Mouse (Mus musculus): Measurements from ENCODE around the gene Tbxa2r. TPM values are rescaled to one million over a fixed set of nuclear protein-coding genes. Genes with fewer than 3 reads are reported as not detected.

Gene Tbxa2r
- total RNA-seq, 2 experiments from 2014 or later = 5.5 to 5.6 TPM

DNA sequence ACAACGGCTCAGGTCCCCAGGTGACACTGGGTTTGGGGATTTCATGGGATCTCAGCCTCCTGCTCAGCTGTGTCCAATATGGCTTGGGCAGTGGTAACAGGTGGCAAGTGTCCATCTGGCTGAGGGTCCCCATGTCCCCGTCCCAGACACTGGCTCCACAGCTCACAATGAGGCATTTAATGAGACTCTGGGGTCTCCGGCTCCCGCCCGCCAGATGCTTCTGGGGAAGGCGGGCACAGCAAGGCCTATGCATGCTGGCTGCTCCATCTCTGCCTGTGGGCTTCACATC is 38.6 kb downstream of the Tbxa2r start:
- no peak for DNase-seq

DNA sequence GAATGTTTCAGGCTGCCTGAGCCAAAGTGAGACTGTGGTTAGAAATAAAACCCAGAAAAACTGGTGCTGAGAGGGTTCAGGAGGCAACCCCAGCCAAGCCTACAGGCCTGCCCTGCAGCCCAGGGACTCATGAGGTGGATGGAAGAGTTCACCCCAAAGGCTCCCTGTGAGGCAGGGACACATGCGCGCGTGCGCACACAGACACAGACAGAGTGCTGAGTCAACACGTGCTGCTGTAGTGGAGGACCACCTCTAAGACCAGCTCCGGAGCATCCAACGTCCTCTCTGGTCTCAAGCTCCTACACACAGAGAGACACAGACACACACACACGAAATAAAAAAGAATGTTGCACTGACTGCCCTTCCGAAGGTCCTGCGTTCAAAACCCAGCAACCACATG is 46.8 kb downstream of the Tbxa2r start:
- no peak for DNase-seq

DNA sequence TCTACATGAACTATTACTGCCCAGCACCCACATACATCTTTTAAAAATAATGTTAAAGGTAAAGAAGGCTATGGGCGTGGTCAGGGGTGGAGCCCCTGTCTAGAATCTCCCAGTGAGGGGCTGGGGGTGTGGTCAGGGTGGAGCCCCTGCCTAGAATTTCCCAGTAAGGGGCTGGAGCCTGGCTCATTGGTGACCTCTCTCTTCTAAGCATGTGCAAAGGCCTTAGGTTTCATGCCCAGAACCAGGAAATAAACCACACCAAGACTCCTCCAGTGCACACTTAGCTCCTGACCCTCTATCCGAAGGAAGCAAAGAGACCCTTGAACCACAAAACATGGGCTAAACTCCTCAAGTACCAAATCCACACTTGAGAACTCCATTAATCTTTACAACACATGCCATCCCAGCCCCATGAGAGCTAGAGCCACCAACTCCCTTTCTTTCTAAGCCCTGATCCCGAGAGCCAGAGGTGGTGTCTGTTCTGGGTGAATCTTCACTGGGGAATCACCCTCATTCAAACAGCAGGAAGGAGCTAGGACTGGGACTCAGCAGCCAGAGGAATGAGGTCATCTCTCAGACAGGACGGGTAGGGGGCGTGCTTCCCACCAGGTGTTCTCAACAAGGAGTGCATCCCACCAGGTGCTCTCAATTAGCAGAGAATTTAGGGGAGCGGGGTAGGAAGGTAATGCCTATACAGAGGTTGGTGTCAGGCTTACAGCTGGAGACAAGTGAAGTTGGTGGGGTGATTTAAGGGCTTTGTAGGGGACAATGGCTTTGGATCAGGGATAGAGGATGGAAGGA is 48.2 kb downstream of the Tbxa2r start:
- no peak for DNase-seq

DNA sequence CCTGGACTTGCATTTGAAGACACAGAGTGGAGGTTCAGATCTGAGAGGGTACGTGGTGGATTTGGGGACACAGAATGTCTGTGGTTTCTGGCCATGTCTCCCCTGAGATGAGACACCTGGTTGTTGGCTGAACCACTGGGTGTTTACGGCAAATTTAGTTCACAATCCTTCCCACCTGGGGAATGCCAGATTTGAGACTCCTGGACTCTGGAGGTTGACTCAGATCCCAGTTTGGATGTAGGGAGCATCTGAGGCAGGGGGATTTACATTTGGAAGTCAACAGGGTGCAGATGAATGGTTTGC is 48.8 kb downstream of the Tbxa2r start:
- DNase-seq = no peak

DNA sequence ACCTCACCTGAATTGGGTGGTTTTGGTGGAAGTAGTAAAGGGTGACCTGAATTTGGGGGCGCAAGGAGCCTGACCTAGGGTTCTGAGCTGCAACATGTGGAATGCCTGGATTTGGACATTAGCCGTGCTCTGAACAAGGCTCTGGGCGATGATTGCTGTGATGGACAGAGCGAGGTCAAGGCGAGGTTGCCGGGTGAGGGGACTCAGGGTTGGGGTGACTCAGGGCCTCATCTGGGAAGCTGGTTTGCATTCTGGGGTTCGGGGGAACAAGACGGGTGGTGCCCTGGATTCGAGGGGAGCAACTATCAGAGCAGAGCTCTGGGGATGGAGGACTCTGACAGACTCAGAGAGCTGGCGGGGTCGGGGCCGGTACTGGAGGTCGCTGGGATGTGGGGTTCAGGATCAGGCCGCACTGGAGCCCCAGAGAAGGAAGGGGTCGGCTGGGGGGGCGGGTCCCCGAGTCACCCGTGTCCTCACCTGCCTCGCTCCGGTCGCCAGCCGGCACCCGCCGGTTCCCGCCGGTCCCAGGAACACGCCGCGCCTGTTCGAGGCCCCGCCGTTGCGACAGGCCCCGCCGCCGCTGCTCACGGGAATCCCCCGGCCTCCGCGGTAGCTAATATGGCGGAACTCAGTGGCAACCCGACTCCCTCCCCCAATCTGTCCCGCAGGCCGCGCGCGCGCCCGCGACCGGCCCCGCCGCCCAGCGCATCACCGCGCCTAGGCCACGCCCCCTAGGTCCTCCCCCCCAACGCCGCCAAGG is 49.4 kb downstream of the Tbxa2r start, which contains the start of gene Fzr1:
Gene Fzr1 (minus strand): TSS at position 724 of the 760 bp plus-strand sequence.
- DNase-seq = no peak

DNA sequence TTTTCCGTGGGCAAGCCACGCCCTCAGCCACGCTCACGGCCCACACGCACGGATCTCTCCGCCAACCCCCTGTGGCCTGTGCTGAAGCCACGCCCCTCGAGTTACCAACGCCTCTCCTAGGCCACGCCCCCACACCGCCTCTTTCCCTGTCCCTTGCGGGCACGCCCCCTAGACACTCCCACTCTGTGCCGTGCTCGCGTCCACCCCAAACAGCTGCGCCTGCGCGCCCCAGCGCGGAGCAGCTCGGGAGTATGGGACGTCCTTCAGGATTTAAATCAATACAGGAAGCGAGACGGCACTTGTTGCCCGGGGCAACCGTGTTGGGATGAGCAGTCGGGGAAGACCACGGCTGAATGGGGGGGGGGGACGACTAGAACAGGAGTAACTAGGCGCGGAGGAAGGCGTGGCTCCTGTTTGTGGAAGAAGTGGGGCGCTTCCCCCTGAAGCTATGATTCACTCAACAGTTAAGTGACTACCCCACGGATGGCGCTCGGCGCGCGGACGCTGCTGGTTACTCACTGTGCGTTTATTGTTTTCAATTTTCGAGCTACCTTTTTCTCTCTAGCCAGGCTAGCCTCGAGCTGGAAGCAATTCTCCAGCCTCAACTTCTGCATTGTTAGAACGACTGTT is 50.1 kb downstream of the Tbxa2r start:
- peak; percentile 100 for DNase-seq

DNA sequence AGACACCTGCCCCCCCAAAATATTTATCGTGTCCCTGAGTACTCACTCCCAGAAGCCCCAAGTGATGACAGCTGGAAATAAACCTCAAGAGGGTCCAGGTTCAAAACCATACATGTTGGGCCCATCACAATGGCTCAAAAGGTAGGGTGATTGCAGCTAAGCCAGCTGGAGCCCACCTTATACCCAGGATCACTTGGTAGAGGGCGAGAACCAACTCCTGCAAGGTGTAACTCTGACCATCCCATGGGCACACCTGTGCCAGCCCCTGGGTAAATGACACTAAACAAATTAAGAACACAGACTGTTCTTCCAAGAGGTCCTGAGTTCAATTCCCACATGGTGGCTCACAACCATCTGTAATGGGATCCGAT is 50.6 kb downstream of the Tbxa2r start:
- DNase-seq = no peak

DNA sequence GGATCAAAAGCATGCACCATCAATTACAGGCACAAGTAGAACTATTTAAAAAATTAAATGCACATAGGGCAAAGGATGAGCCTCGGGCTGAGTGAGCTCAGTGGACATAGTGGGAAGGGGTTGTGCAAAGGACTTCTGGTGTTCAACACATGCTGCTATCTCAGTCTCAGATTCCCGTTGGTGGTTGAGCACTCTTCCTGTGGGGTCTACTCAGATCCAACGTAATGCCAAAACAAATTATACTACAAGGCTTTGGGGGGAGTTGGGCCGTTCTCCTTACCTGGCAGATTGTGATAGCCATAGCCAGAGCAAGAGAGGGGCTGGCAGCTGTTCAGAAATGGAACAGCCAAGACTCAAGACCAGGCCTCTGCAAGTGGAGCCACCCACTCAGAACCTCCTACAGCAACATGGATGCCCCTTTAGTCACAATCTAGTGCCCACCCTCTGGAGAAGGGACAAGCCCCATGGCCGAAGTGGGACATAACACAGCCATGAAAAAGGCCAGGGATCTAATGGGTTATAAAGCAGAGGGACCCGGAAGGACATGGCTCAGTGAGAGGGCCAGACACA is 51.4 kb downstream of the Tbxa2r start:
- DNase-seq = no peak

DNA sequence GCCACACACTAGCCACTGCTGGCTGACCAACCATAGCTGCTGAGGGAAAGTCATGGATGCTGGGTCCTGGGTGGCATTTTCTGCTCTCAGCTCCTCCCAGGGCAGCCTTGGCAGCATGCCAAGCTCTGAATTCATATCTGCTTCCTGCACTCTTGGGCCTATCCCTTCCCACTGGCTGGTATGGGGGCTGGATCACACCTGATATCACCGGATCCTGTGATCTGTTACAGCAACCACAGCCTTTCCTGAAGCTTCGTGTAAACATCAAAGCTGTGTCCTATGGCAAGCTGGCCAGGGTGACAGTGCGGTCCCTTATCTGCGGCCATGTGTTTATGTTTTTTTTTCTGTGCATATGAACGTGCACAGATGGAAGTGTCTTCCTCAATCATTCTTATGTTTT is 53.5 kb downstream of the Tbxa2r start:
- DNase-seq = peak; percentile 57

DNA sequence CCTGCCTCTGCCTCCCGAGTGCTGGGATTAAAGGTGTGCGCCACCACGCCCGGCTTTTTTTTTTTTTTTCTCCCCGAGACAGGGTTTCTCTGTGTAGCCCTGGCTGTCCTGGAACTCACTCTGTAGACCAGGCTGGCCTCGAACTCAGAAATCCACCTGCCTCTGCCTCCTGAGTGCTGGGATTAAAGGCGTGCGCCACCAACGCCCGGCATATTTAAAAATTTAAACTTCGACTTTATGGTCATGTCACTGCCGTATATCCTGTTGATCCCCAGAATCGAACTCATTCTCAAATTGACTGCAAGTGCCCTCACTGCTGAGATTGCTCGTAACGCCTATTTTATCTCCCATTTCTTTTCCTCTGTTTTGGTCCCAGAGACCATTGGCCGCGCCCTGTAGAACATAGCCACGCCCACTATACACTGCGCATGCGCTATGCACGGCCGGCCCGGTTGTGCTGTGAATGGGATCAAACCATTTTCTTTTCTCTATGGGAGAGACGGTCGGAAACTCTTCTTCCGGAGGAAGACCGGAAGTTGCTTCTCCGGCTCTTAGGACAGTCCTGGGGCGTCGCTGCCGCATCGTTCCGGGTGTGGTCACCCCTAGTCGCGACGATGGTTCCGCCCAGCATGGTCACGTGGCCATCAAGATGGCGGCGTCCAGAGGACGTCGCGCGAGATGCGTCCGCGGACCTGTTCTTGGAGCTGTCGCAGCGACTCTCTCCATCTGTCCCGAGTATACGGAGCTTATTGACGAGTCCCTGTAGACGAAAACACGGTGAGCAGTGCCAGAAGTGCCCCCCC is 55.5 kb downstream of the Tbxa2r start, which contains the start of the genes Dohh and Gm48551:
Gene Dohh (plus strand): TSS at position 627 of the 803 bp plus-strand sequence.
Gene Gm48551 (plus strand): TSS at position 665 of the 803 bp plus-strand sequence.
- peak; percentile 100 for DNase-seq

DNA sequence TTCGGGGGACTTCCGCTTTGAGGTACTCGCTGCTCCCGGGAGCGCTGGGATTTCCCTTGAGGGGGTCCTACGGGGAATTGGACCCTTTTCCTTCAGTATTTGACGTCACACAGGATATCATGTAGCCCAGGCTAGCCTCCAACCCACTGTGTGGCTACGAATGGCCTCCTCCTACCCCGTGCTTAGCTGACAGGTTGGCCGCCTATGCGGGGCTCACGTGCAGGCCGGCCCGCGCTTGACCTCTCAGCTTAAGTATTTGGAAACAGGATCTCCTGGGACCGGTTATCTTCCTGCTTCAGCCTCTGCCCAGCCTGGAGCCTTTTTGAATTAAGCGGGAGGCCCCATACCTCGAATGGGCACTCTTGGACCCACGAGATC is 56.1 kb downstream of the Tbxa2r start:
- no peak for DNase-seq

Other genes starting within 250 kb of the Tbxa2r start
- 1 to 10 TPM; 1.8 to 2.3 TPM for gene Creb3l3, start 229.9 kb upstream of the Tbxa2r start, total RNA-seq (2021)
- gene Map2k2, start 222.8 kb upstream of the Tbxa2r start, total RNA-seq (2021) = 100 to 1,000 TPM; 134 to 141 TPM
- gene Zbtb7a, start 193.5 kb upstream of the Tbxa2r start, total RNA-seq (2021) = 10 to 100 TPM; 37.0 to 43.0 TPM
- gene Pias4, start 160.8 kb upstream of the Tbxa2r start, total RNA-seq (2021) = 10 to 100 TPM; 17.5 to 18.6 TPM
- gene Eef2, start 152.1 kb upstream of the Tbxa2r start, total RNA-seq (2021) = 1,000 to 10,000 TPM; 1,326 to 1,351 TPM
- 10 to 100 TPM; 41.9 to 45.7 TPM for gene Dapk3, start 145.7 kb upstream of the Tbxa2r start, total RNA-seq (2021)
- gene 4930442H23Rik, start 144.9 kb upstream of the Tbxa2r start, total RNA-seq (2021) = not detected
- 10 to 100 TPM; 44.1 to 74.9 TPM for gene Nmrk2, start 126.7 kb upstream of the Tbxa2r start, total RNA-seq (2021)
- gene Atcay, start 97.9 kb upstream of the Tbxa2r start, total RNA-seq (2021) = under 1 TPM; 0.23 to 0.24 TPM
- 1 to 10 TPM; 4.2 to 5.5 TPM for gene Zfr2, start 95.6 kb upstream of the Tbxa2r start, total RNA-seq (2021)
- under 1 TPM; 0.21 to 0.56 TPM for gene Matk, start 75.8 kb upstream of the Tbxa2r start, total RNA-seq (2021)
- gene Mrpl54, start 61.8 kb upstream of the Tbxa2r start, total RNA-seq (2021) = 100 to 1,000 TPM; 118 to 125 TPM
- 10 to 100 TPM; 49.0 to 53.0 TPM for gene Apba3, start 61.8 kb upstream of the Tbxa2r start, total RNA-seq (2021)
- gene Tjp3, start 37.1 kb upstream of the Tbxa2r start, total RNA-seq (2021) = under 1 TPM in 1 of 2 experiments, not detected in 1; 0.50 TPM
- gene Pip5k1c, start 35.8 kb upstream of the Tbxa2r start, total RNA-seq (2021) = 10 to 100 TPM; 52.0 to 55.4 TPM
- 10 to 100 TPM; 20.7 to 21.0 TPM for gene Cactin, start 7.6 kb upstream of the Tbxa2r start, total RNA-seq (2021)
- 1 to 10 TPM; 2.2 to 3.3 TPM for gene Gipc3, start 14.5 kb downstream of the Tbxa2r start, total RNA-seq (2021)
- gene Hmg20b, start 21.7 kb downstream of the Tbxa2r start, total RNA-seq (2021) = 100 to 1,000 TPM; 107 to 113 TPM
- gene Mfsd12, start 28.8 kb downstream of the Tbxa2r start, total RNA-seq (2021) = 10 to 100 TPM; 12.1 to 13.5 TPM
- 1 to 10 TPM in 1 of 2 experiments, under 1 TPM in 1; 0.63 to 2.0 TPM for gene 4930404N11Rik, start 37.1 kb downstream of the Tbxa2r start, total RNA-seq (2021)
- gene Fzr1, start 49.8 kb downstream of the Tbxa2r start, total RNA-seq (2021) = 10 to 100 TPM; 55.4 to 56.8 TPM
- gene Dohh, start 55.7 kb downstream of the Tbxa2r start, total RNA-seq (2021) = 10 to 100 TPM; 52.9 to 55.9 TPM
- under 1 TPM; 0.55 to 0.70 TPM for gene Gm48551, start 55.7 kb downstream of the Tbxa2r start, total RNA-seq (2021)
- under 1 TPM; 0.72 to 0.98 TPM for gene Gm48552, start 60.3 kb downstream of the Tbxa2r start, total RNA-seq (2021)
- gene Smim24, start 64.3 kb downstream of the Tbxa2r start, total RNA-seq (2021) = 1 to 10 TPM; 1.9 to 2.4 TPM
- 100 to 1,000 TPM; 125 to 130 TPM for gene Nfic, start 126.9 kb downstream of the Tbxa2r start, total RNA-seq (2021)
- under 1 TPM; 0.09 to 0.33 TPM for gene Celf5, start 154.0 kb downstream of the Tbxa2r start, total RNA-seq (2021)
- 10 to 100 TPM; 57.1 to 62.3 TPM for gene Ncln, start 167.7 kb downstream of the Tbxa2r start, total RNA-seq (2021)
- under 1 TPM; 0.50 to 0.57 TPM for gene S1pr4, start 171.4 kb downstream of the Tbxa2r start, total RNA-seq (2021)
- gene Gna15, start 195.5 kb downstream of the Tbxa2r start, total RNA-seq (2021) = under 1 TPM; 0.48 to 0.56 TPM
- 10 to 100 TPM; 58.5 to 62.7 TPM for gene Gna11, start 216.5 kb downstream of the Tbxa2r start, total RNA-seq (2021)
- gene Aes, start 230.8 kb downstream of the Tbxa2r start, total RNA-seq (2021) = 100 to 1,000 TPM; 821 to 843 TPM
- 10 to 100 TPM; 15.3 to 17.1 TPM for gene Tle2, start 245.8 kb downstream of the Tbxa2r start, total RNA-seq (2021)